Mouse (Mus musculus): ENCODE results near the gene Eml2. TPM values are rescaled to one million over a fixed set of nuclear protein-coding genes. Genes with fewer than 3 reads are reported as not detected.

The Eml2 gene
- polyA plus RNA-seq, 1 experiment from 2014 or later, result 6.0 TPM

- H3K4me3 ChIP-seq, result peak overlapping the region; percentile 45; the same call in 1 of the 2 replicates
Observed at GRCm38 (mm10) chr7:19179936-19180335, 3.7 kb downstream of the Eml2 start.

GRCm38 (mm10) chr7:19180862-19181429 lies 4.7 kb downstream of the Eml2 start:
- H3K27me3 ChIP-seq, result peaks cover 57% of the 10 kb centered on the region
- peak overlapping the region; percentile 45 for H3K9ac ChIP-seq (replicated peaks)
- peak overlapping the region; percentile 43 for H3K4me3 ChIP-seq
- H3K27ac ChIP-seq (replicated peaks), result no peak overlapping the region
- peaks cover 52% of the 10 kb centered on the region for H3K4me1 ChIP-seq
- peak overlapping the region; percentile 54 for H3K4me2 ChIP-seq (replicated peaks)
- ATAC-seq (ENCODE audit: low FRiP score, low read depth), result no peak
- peaks cover 8% of the 10 kb centered on the region; the same call in 1 of the 2 replicates for H3K36me3 ChIP-seq
- WGBS, result 1% methylated on average over 26 of the region's 27 CpGs
- H3K9me3 ChIP-seq, result no peaks in the 10 kb centered on the region

More at GRCm38 (mm10) chr7:19179936-19180335, 3.7 kb downstream of the Eml2 start:
- no peak for ATAC-seq (ENCODE audit: low FRiP score, low read depth)
- Histone ChIP-seq H3K27ac (replicated peaks) (no peak overlapping the region), H3K9me3 (no peaks in the 10 kb centered on the region), H3K4me2 (replicated peaks) (peak overlapping the region; percentile 56; the same call in 1 of the 2 replicates), H3K27me3 (peaks cover 64% of the 10 kb centered on the region), H3K4me1 (peaks cover 50% of the 10 kb centered on the region), H3K36me3 (0 out of 2 replicates have a peak, but pooled peaks cover 6% of the 10 kb centered on the region), H3K9ac (replicated peaks) (no peak overlapping the region)
- WGBS, result 42% methylated on average over 6 of the region's 6 CpGs

GRCm38 (mm10) chr7:19184250-19184649 lies 8.0 kb downstream of the Eml2 start:
- WGBS, result 84% methylated on average over 2 of the region's 2 CpGs
- ATAC-seq (ENCODE audit: low FRiP score, low read depth), result no peak
- peaks cover 35% of the 10 kb centered on the region for H3K4me1 ChIP-seq
- peaks cover 29% of the 10 kb centered on the region; the same call in 1 of the 2 replicates for H3K36me3 ChIP-seq
- no peak overlapping the region for H3K9ac ChIP-seq (replicated peaks)
- no peak overlapping the region for H3K4me3 ChIP-seq
- H3K27me3 ChIP-seq, result peaks cover 24% of the 10 kb centered on the region
- no peak overlapping the region for H3K4me2 ChIP-seq (replicated peaks)
- peak overlapping the region; percentile 35; the same call in 1 of the 2 replicates for H3K27ac ChIP-seq (replicated peaks)
- no peaks in the 10 kb centered on the region for H3K9me3 ChIP-seq

- peaks cover 30% of the 10 kb centered on the region for H3K4me1 ChIP-seq
- no peak overlapping the region for H3K4me2 ChIP-seq (replicated peaks)
- no peak overlapping the region for H3K4me3 ChIP-seq
- no peak overlapping the region for H3K9ac ChIP-seq (replicated peaks)
- no peaks in the 10 kb centered on the region for H3K9me3 ChIP-seq
- H3K27ac ChIP-seq (replicated peaks), result peak overlapping the region; percentile 35; the same call in 1 of the 2 replicates
- 75% methylated on average over 6 of the region's 6 CpGs for WGBS
- H3K27me3 ChIP-seq, result peaks cover 19% of the 10 kb centered on the region
- no peak for ATAC-seq (ENCODE audit: low FRiP score, low read depth)
- H3K36me3 ChIP-seq, result peaks cover 30% of the 10 kb centered on the region
Observed at GRCm38 (mm10) chr7:19184758-19185157, 8.5 kb downstream of the Eml2 start.

GRCm38 (mm10) chr7:19194676-19195075 lies 18.5 kb downstream of the Eml2 start:
- 100% methylated on average over 4 of the region's 4 CpGs for WGBS
- H3K36me3 ChIP-seq, result peaks cover 69% of the 10 kb centered on the region
- ATAC-seq (ENCODE audit: low FRiP score, low read depth), result no peak
- H3K4me3 ChIP-seq, result no peak overlapping the region
- no peaks in the 10 kb centered on the region for H3K9me3 ChIP-seq
- H3K4me2 ChIP-seq (replicated peaks), result no peak overlapping the region
- no peaks in the 10 kb centered on the region for H3K4me1 ChIP-seq
- H3K27ac ChIP-seq (replicated peaks), result no peak overlapping the region
- no peak overlapping the region for H3K9ac ChIP-seq (replicated peaks)
- H3K27me3 ChIP-seq, result no peaks in the 10 kb centered on the region

- H3K9ac ChIP-seq (replicated peaks), result no peak overlapping the region
- H3K36me3 ChIP-seq, result peaks cover 62% of the 10 kb centered on the region
Observed at GRCm38 (mm10) chr7:19196676-19197075, 20.5 kb downstream of the Eml2 start.

GRCm38 (mm10) chr7:19197985-19198384 lies 21.8 kb downstream of the Eml2 start:
- H3K9ac ChIP-seq (replicated peaks), result no peak overlapping the region
- H3K27me3 ChIP-seq, result no peaks in the 10 kb centered on the region
- no peak overlapping the region for H3K4me3 ChIP-seq
- WGBS, result 32% methylated on average over 2 of the region's 2 CpGs
- H3K9me3 ChIP-seq, result no peaks in the 10 kb centered on the region
- ATAC-seq (ENCODE audit: low FRiP score, low read depth), result no peak
- no peak overlapping the region for H3K4me2 ChIP-seq (replicated peaks)
- H3K36me3 ChIP-seq, result peaks cover 52% of the 10 kb centered on the region
- no peak overlapping the region for H3K27ac ChIP-seq (replicated peaks)
- H3K4me1 ChIP-seq, result no peaks in the 10 kb centered on the region

More at GRCm38 (mm10) chr7:19196676-19197075, 20.5 kb downstream of the Eml2 start:
- WGBS, result 68% methylated on average over 6 of the region's 6 CpGs
- no peak overlapping the region for H3K27ac ChIP-seq (replicated peaks)
- H3K4me2 ChIP-seq (replicated peaks), result no peak overlapping the region
- H3K4me1 ChIP-seq, result no peaks in the 10 kb centered on the region
- no peaks in the 10 kb centered on the region for H3K27me3 ChIP-seq
- H3K9me3 ChIP-seq, result no peaks in the 10 kb centered on the region
- no peak overlapping the region for H3K4me3 ChIP-seq
- no peak for ATAC-seq (ENCODE audit: low FRiP score, low read depth)

GRCm38 (mm10) chr7:19201660-19202059 lies 25.4 kb downstream of the Eml2 start:
- 68% methylated on average over 15 of the region's 15 CpGs for WGBS
- Histone ChIP-seq H3K4me2 (replicated peaks) (no peak overlapping the region), H3K9ac (replicated peaks) (no peak overlapping the region), H3K36me3 (peaks cover 45% of the 10 kb centered on the region), H3K27me3 (no peaks in the 10 kb centered on the region), H3K4me1 (no peaks in the 10 kb centered on the region), H3K27ac (replicated peaks) (no peak overlapping the region), H3K9me3 (no peaks in the 10 kb centered on the region), H3K4me3 (no peak overlapping the region)
- no peak for ATAC-seq (ENCODE audit: low FRiP score, low read depth)

- H3K4me2 ChIP-seq (replicated peaks), result no peak overlapping the region
- no peak overlapping the region for H3K27ac ChIP-seq (replicated peaks)
- no peaks in the 10 kb centered on the region for H3K4me1 ChIP-seq
- peaks cover 39% of the 10 kb centered on the region for H3K36me3 ChIP-seq
- no peaks in the 10 kb centered on the region for H3K9me3 ChIP-seq
- no peaks in the 10 kb centered on the region for H3K27me3 ChIP-seq
- H3K4me3 ChIP-seq, result no peak overlapping the region
- WGBS, result 59% methylated on average over 15 of the region's 15 CpGs
- H3K9ac ChIP-seq (replicated peaks), result no peak overlapping the region
- ATAC-seq (ENCODE audit: low FRiP score, low read depth), result no peak
Observed at GRCm38 (mm10) chr7:19202065-19202850, 26.0 kb downstream of the Eml2 start.

- H3K4me3 ChIP-seq, result no peak overlapping the region
- ATAC-seq (ENCODE audit: low FRiP score, low read depth), result no peak
- H3K9me3 ChIP-seq, result 0 out of 2 replicates have a peak, but pooled peaks cover 4% of the 10 kb centered on the region
Observed at GRCm38 (mm10) chr7:19208201-19208910, 32.1 kb downstream of the Eml2 start.

GRCm38 (mm10) chr7:19208944-19209472 lies 32.8 kb downstream of the Eml2 start:
- no peak for ATAC-seq (ENCODE audit: low FRiP score, low read depth)

More at GRCm38 (mm10) chr7:19208201-19208910, 32.1 kb downstream of the Eml2 start:
- Histone ChIP-seq H3K9ac (replicated peaks) (no peak overlapping the region), H3K27ac (replicated peaks) (no peak overlapping the region), H3K36me3 (peaks cover 24% of the 10 kb centered on the region), H3K4me1 (peaks cover 12% of the 10 kb centered on the region), H3K27me3 (peaks cover 18% of the 10 kb centered on the region), H3K4me2 (replicated peaks) (no peak overlapping the region)
- 83% methylated on average over 13 of the region's 13 CpGs for WGBS

More at GRCm38 (mm10) chr7:19208944-19209472, 32.8 kb downstream of the Eml2 start:
- H3K36me3 ChIP-seq, result peaks cover 20% of the 10 kb centered on the region
- no peak overlapping the region for H3K4me2 ChIP-seq (replicated peaks)
- H3K4me1 ChIP-seq, result peaks cover 12% of the 10 kb centered on the region
- no peak overlapping the region for H3K4me3 ChIP-seq
- peaks cover 25% of the 10 kb centered on the region for H3K27me3 ChIP-seq
- no peak overlapping the region for H3K27ac ChIP-seq (replicated peaks)
- 0 out of 2 replicates have a peak, but pooled peaks cover 4% of the 10 kb centered on the region for H3K9me3 ChIP-seq
- 52% methylated on average over 7 of the region's 7 CpGs for WGBS
- H3K9ac ChIP-seq (replicated peaks), result no peak overlapping the region

Measured in midbrain, embryonic 12.5 days (tissue).